Mouse (Mus musculus): ENCODE results near the gene Apoa1. TPM values are rescaled to one million over a fixed set of nuclear protein-coding genes. Genes with fewer than 3 reads are reported as not detected.

Gene Apoa1
- 0.12 and 0.29 TPM in 2 replicates for polyA plus RNA-seq (2012)

DNA sequence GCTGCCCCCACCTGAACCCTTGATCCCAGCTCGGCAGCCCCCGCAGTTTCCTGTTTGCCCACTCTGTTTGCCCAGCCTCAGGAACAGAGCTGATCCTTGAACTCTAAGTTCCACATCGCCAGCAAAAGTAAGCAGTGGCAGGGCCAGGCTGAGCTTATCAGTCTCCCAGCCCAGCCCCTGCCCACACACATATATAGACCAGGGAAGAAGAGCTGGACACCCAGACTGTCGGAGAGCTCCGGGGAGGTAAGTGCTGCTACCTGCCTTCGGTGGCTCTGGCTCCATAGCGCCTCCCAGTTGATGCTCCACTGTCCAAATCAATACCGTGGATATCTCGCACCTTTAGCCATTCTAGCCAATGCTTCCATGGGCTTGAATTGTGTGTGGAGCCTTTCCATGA, at the start of gene Apoa1:
TSS of gene Apoa1 (plus strand) at position 90 of the 400 bp plus-strand sequence.

DNA sequence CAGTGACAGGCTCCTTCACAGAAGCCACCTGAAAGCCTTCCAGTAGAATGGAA, 7.0 kb downstream of the Apoa1 start, which contains the start of gene Apoc3:
TSS of gene Apoc3 (minus strand) at position 41 of the 53 bp plus-strand sequence.

GRCm38 (mm10) chr9:46240526-46241153, 12.3 kb downstream of the Apoa1 start, which contains the start of gene Apoa4:
Gene Apoa4, plus strand, starts transcription at chr9:46240696.

DNA sequence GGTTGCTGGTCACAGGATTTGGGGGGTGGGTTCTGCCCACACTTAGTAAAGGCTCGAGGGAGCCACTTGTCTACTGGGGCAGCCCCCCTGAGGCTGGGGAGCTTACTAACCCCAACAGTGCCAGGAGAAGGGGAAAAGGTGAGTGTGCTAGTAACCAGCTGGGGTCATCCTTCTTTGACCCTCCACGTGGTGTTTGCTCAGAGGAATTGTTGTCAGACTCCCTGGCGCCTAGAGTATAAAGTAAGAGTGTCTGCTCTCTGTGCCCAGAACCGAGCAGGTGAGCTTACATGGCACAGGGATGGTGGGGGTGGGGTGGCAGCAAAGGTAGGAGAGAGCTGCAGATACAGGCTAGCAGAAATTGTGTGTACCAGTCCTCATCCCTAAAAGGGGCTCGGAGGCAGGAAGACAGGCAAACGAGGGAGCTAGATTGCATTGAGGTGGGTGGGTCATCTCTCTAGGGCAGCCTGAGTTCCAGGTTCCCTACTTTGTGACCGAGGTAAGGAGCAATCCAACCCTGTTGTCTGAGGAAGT, 40.0 kb downstream of the Apoa1 start, which contains the start of gene Apoa5:
TSS of gene Apoa5 (plus strand) at position 291 of the 531 bp plus-strand sequence.

GRCm38 (mm10) chr9:46272677-46273454, 44.5 kb downstream of the Apoa1 start, which contains the start of gene Zpr1:
Gene Zpr1, plus strand, starts transcription at chr9:46273064.

Other genes starting within 250 kb of the Apoa1 start
- 93.9 and 102 TPM in 2 replicates for gene Pafah1b2, start 215.9 kb upstream of the Apoa1 start, polyA plus RNA-seq (2012)
- gene Sik3, start 215.8 kb upstream of the Apoa1 start, polyA plus RNA-seq (2012), result 21.0 and 25.5 TPM in 2 replicates
- not detected in 2 replicates for gene Apoc3, start 7.1 kb downstream of the Apoa1 start, polyA plus RNA-seq (2012)
- not detected in 2 replicates for gene Apoa4, start 12.1 kb downstream of the Apoa1 start, polyA plus RNA-seq (2012)
- gene Apoa5, start 40.1 kb downstream of the Apoa1 start, polyA plus RNA-seq (2012), result not detected in 2 replicates
- gene Zpr1, start 44.5 kb downstream of the Apoa1 start, polyA plus RNA-seq (2012), result 42.5 and 43.3 TPM in 2 replicates
- gene Bud13, start 54.4 kb downstream of the Apoa1 start, polyA plus RNA-seq (2012), result 14.2 and 16.5 TPM in 2 replicates
- not detected in 2 replicates for gene 4931429L15Rik, start 91.4 kb downstream of the Apoa1 start, polyA plus RNA-seq (2012)